Mouse (Mus musculus) bone marrow macrophage, adult 2 months (primary cell): ENCODE measurements around the gene Cdh26.

Experiments used
- CTCF ChIP-seq: IDR thresholded peaks from 2 replicates; pipeline ENCODE4 v1.5.1; 2012; ENCODE audit warnings: low read depth, mild to moderate bottlenecking, low read length, moderate library complexity
- POLR2A ChIP-seq: IDR thresholded peaks from 2 replicates; pipeline ENCODE4 v1.6.1; 2012; ENCODE audit warnings: mild to moderate bottlenecking, low read depth, low read length, borderline replicate concordance

GRCm38 (mm10) chr2:178480932-178481331 is 50.6 kb downstream of the Cdh26 start:
- TF ChIP-seq CTCF = no peak
- TF ChIP-seq POLR2A = no peak
